Mouse (Mus musculus): Measurements from ENCODE around the gene Sptan1. TPM values are rescaled to one million over a fixed set of nuclear protein-coding genes. Genes with fewer than 3 reads are reported as not detected.

Gene Sptan1
- total and polyA plus RNA-seq, 2 experiments from 2014 or later, result 79.3 to 266 TPM

- DNase-seq (ENCODE audit: low spot score), result no peak
- WGBS, result 67% methylated on average over 5 of the region's 5 CpGs
Observed at GRCm38 (mm10) chr2:30058418-30058817, 93.1 kb downstream of the Sptan1 start.

GRCm38 (mm10) chr2:30061215-30062166, 96.1 kb downstream of the Sptan1 start:
- no peak for ATAC-seq (ENCODE audit: insufficient read depth, low read depth)
- TF ChIP-seq EP300 (IDR thresholded peaks at IDR 0.05; ENCODE audit: low read depth) (no peak), CTCF (IDR thresholded peaks at IDR 0.05; ENCODE audit: low read depth) (no peak)

More at GRCm38 (mm10) chr2:30058418-30058817, 93.1 kb downstream of the Sptan1 start:
- Histone ChIP-seq H3K27ac (ENCODE audit: low read depth) (no peak overlapping the region), H3K4me2 (ENCODE audit: low read depth, low read length) (no peak overlapping the region), H3K27me3 (ENCODE audit: control insufficient read depth, insufficient read depth, low read length) (no peaks in the 10 kb centered on the region), H3K4me1 (ENCODE audit: control insufficient read depth, insufficient read depth) (peaks cover 4% of the 10 kb centered on the region), H3K9me3 (replicated peaks; ENCODE audit: control insufficient read depth, low read length) (no peaks in the 10 kb centered on the region), H3K36me3 (replicated peaks; ENCODE audit: control insufficient read depth, insufficient read depth, low read length) (no peaks in the 10 kb centered on the region), H3K9ac (replicated peaks; ENCODE audit: low read depth, low read length) (no peak overlapping the region), H3K4me3 (ENCODE audit: low read depth, low read length) (no peak overlapping the region)
- no peak for TF ChIP-seq EP300 (IDR thresholded peaks at IDR 0.05; ENCODE audit: low read depth)
- no peak for TF ChIP-seq CTCF (IDR thresholded peaks at IDR 0.05; ENCODE audit: low read depth)
- ATAC-seq (ENCODE audit: insufficient read depth, low read depth), result no peak

GRCm38 (mm10) chr2:30062249-30063093, 97.1 kb downstream of the Sptan1 start:
- Histone ChIP-seq H3K27me3 (ENCODE audit: control insufficient read depth, insufficient read depth, low read length) (no peaks in the 10 kb centered on the region), H3K4me3 (ENCODE audit: low read depth, low read length) (peak overlapping the region; percentile 45), H3K4me2 (ENCODE audit: low read depth, low read length) (peak overlapping the region; percentile 98), H3K36me3 (replicated peaks; ENCODE audit: control insufficient read depth, insufficient read depth, low read length) (no peaks in the 10 kb centered on the region), H3K4me1 (ENCODE audit: control insufficient read depth, insufficient read depth) (peaks cover 10% of the 10 kb centered on the region), H3K27ac (ENCODE audit: low read depth) (peak overlapping the region; percentile 87), H3K9me3 (replicated peaks; ENCODE audit: control insufficient read depth, low read length) (no peaks in the 10 kb centered on the region), H3K9ac (replicated peaks; ENCODE audit: low read depth, low read length) (peak overlapping the region; percentile 73)
- DNase-seq (ENCODE audit: low spot score) (peak; percentile 73), ATAC-seq (ENCODE audit: insufficient read depth, low read depth) (no peak)
- TF ChIP-seq CTCF (IDR thresholded peaks at IDR 0.05; ENCODE audit: low read depth), result no peak
- WGBS, result under 1% methylated on average over 40 of the region's 40 CpGs

More at GRCm38 (mm10) chr2:30061215-30062166, 96.1 kb downstream of the Sptan1 start:
- peak overlapping the region; percentile 45 for H3K4me3 ChIP-seq (ENCODE audit: low read depth, low read length)
- peak overlapping the region; percentile 73 for H3K9ac ChIP-seq (replicated peaks; ENCODE audit: low read depth, low read length)
- H3K4me2 ChIP-seq (ENCODE audit: low read depth, low read length), result peak overlapping the region; percentile 98
- WGBS, result 8% methylated on average over 37 of the region's 37 CpGs
- DNase-seq (ENCODE audit: low spot score), result peak; percentile 49
- H3K27me3 ChIP-seq (ENCODE audit: control insufficient read depth, insufficient read depth, low read length), result no peaks in the 10 kb centered on the region
- peaks cover 10% of the 10 kb centered on the region for H3K4me1 ChIP-seq (ENCODE audit: control insufficient read depth, insufficient read depth)
- H3K9me3 ChIP-seq (replicated peaks; ENCODE audit: control insufficient read depth, low read length), result no peaks in the 10 kb centered on the region
- peak overlapping the region; percentile 87 for H3K27ac ChIP-seq (ENCODE audit: low read depth)
- no peaks in the 10 kb centered on the region for H3K36me3 ChIP-seq (replicated peaks; ENCODE audit: control insufficient read depth, insufficient read depth, low read length)

GRCm38 (mm10) chr2:30063235-30063634, 97.9 kb downstream of the Sptan1 start:
- WGBS, result 8% methylated on average over 8 of the region's 8 CpGs

GRCm38 (mm10) chr2:30063791-30064190, 98.4 kb downstream of the Sptan1 start:
- Histone ChIP-seq H3K9me3 (replicated peaks; ENCODE audit: control insufficient read depth, low read length) (no peaks in the 10 kb centered on the region), H3K27ac (ENCODE audit: low read depth) (peak overlapping the region; percentile 87), H3K27me3 (ENCODE audit: control insufficient read depth, insufficient read depth, low read length) (no peaks in the 10 kb centered on the region), H3K4me2 (ENCODE audit: low read depth, low read length) (peak overlapping the region; percentile 98), H3K4me1 (ENCODE audit: control insufficient read depth, insufficient read depth) (peaks cover 16% of the 10 kb centered on the region), H3K4me3 (ENCODE audit: low read depth, low read length) (no peak overlapping the region), H3K9ac (replicated peaks; ENCODE audit: low read depth, low read length) (peak overlapping the region; percentile 23), H3K36me3 (replicated peaks; ENCODE audit: control insufficient read depth, insufficient read depth, low read length) (peaks cover 4% of the 10 kb centered on the region)
- ATAC-seq (ENCODE audit: insufficient read depth, low read depth), result no peak
- 35% methylated on average over 3 of the region's 3 CpGs for WGBS
- DNase-seq (ENCODE audit: low spot score), result no peak
- TF ChIP-seq EP300 (IDR thresholded peaks at IDR 0.05; ENCODE audit: low read depth) (no peak), CTCF (IDR thresholded peaks at IDR 0.05; ENCODE audit: low read depth) (no peak)

More at GRCm38 (mm10) chr2:30063235-30063634, 97.9 kb downstream of the Sptan1 start:
- H3K4me1 ChIP-seq (ENCODE audit: control insufficient read depth, insufficient read depth), result peaks cover 16% of the 10 kb centered on the region
- H3K4me2 ChIP-seq (ENCODE audit: low read depth, low read length), result peak overlapping the region; percentile 98
- ATAC-seq (ENCODE audit: insufficient read depth, low read depth) (no peak), DNase-seq (ENCODE audit: low spot score) (no peak)
- no peaks in the 10 kb centered on the region for H3K36me3 ChIP-seq (replicated peaks; ENCODE audit: control insufficient read depth, insufficient read depth, low read length)
- H3K9me3 ChIP-seq (replicated peaks; ENCODE audit: control insufficient read depth, low read length), result no peaks in the 10 kb centered on the region
- peak overlapping the region; percentile 87 for H3K27ac ChIP-seq (ENCODE audit: low read depth)
- peak overlapping the region; percentile 45 for H3K4me3 ChIP-seq (ENCODE audit: low read depth, low read length)
- TF ChIP-seq CTCF (IDR thresholded peaks at IDR 0.05; ENCODE audit: low read depth), result no peak
- no peak for TF ChIP-seq EP300 (IDR thresholded peaks at IDR 0.05; ENCODE audit: low read depth)
- no peaks in the 10 kb centered on the region for H3K27me3 ChIP-seq (ENCODE audit: control insufficient read depth, insufficient read depth, low read length)
- H3K9ac ChIP-seq (replicated peaks; ENCODE audit: low read depth, low read length), result peak overlapping the region; percentile 73

Measured in heart, postnatal 0 days (tissue).